Mouse (Mus musculus) spleen, adult 2 months (tissue): Measurements from ENCODE around the gene Mfsd10. TPM values are rescaled to one million over a fixed set of nuclear protein-coding genes. Genes with fewer than 3 reads are reported as not detected.

Source experiments
- DNase-seq, 2 experiments: peaks; one replicate each; pipeline versions ENCODE4 v3.0.0 to v3.0.0-alpha.2; 2012 to 2021; ENCODE audit warnings: low spot score in 2 of 2, low read depth in 1 of 2
- H3K27ac ChIP-seq: fragments of 200-500 bp; 2 replicates; pipeline ENCODE4 v1.5.1; 2012; ENCODE audit warnings: low read length, inconsistent platforms; ENCODE audit not compliant: insufficient read depth
- H3K27me3 ChIP-seq: fragments of 200-500 bp; 2 replicates; pipeline ENCODE4 v1.6.1; 2012; ENCODE audit warnings: mild to moderate bottlenecking, moderate library complexity, low read length, inconsistent platforms; ENCODE audit not compliant: control insufficient read depth, insufficient read depth
- H3K36me3 ChIP-seq: fragments of 200-500 bp; 2 replicates; pipeline ENCODE4 v1.6.1; 2012; ENCODE audit warnings: mild to moderate bottlenecking, low read length, inconsistent platforms; ENCODE audit not compliant: control insufficient read depth, insufficient read depth
- H3K4me1 ChIP-seq: fragments of 200-500 bp; 2 replicates; pipeline ENCODE4 v1.6.1; 2011; ENCODE audit warnings: inconsistent platforms; ENCODE audit not compliant: control insufficient read depth, insufficient read depth, insufficient read length
- H3K4me3 ChIP-seq: fragments of 200-500 bp; 2 replicates; pipeline ENCODE4 v1.5.1; 2011; ENCODE audit warnings: mild to moderate bottlenecking, inconsistent platforms; ENCODE audit not compliant: insufficient read depth, insufficient read length; ENCODE audit errors: extremely low read depth
- CTCF ChIP-seq: fragments of 200-500 bp; IDR thresholded peaks from 2 replicates; pipeline ENCODE4 v1.5.1; 2011; ENCODE audit warnings: mild to moderate bottlenecking, inconsistent platforms; ENCODE audit not compliant: insufficient read depth, insufficient read length, insufficient replicate concordance; ENCODE audit errors: extremely low read depth
- POLR2A ChIP-seq: fragments of 200-500 bp; IDR thresholded peaks from 2 replicates; pipeline ENCODE4 v1.6.1; 2011; ENCODE audit warnings: low read depth, low read length, inconsistent platforms
- WGBS: fragments of 180-500 bp; shearing (Covaris S2); methylation state at CpG from one replicate; pipeline ENCODE4 v1.1.7; 2018; 5-methylcytosine and 5-hydroxymethylcytosine counted together
- polyA plus RNA-seq: library from polyadenylated mRNA; depleted of rRNA; stranded (reverse); fragments of >200 nt; gene quantifications from 2 replicates; pipeline ENCODE4 v1.2.3, GENCODE M21; 2012; rRNA removed

Mfsd10 gene
- polyA plus RNA-seq, 1 experiment, result 138 TPM

- Histone ChIP-seq H3K4me3 (no peak overlapping the region), H3K27ac (no peak overlapping the region), H3K36me3 (no peaks in the 10 kb centered on the region), H3K27me3 (no peaks in the 10 kb centered on the region), H3K4me1 (no peaks in the 10 kb centered on the region; the same call in 1 of the 2 replicates)
- no peak for TF ChIP-seq POLR2A
- no peak for TF ChIP-seq CTCF
- no peak for DNase-seq
- WGBS, result 95% methylated on average over 4 of the region's 4 CpGs
Measured at GRCm38 (mm10) chr5:34590702-34591101, 46.3 kb downstream of the Mfsd10 start.

- no peaks in the 10 kb centered on the region for H3K36me3 ChIP-seq
- no peak for DNase-seq
- H3K27me3 ChIP-seq, result no peaks in the 10 kb centered on the region
- H3K4me1 ChIP-seq, result no peaks in the 10 kb centered on the region; the same call in 1 of the 2 replicates
- H3K27ac ChIP-seq, result no peak overlapping the region
- TF ChIP-seq POLR2A (no peak), CTCF (no peak)
- 87% methylated on average over 5 of the region's 5 CpGs for WGBS
- no peak overlapping the region for H3K4me3 ChIP-seq
Measured at GRCm38 (mm10) chr5:34590059-34590458, 47.0 kb downstream of the Mfsd10 start.

GRCm38 (mm10) chr5:34587881-34588280, 49.1 kb downstream of the Mfsd10 start:
- DNase-seq, result no peak
- no peak for TF ChIP-seq CTCF
- no peak for TF ChIP-seq POLR2A
- WGBS, result 93% methylated on average over 5 of the region's 5 CpGs
- Histone ChIP-seq H3K4me3 (no peak overlapping the region), H3K36me3 (0 out of 2 replicates have a peak, but pooled peaks cover 1% of the 10 kb centered on the region), H3K4me1 (peaks cover 1% of the 10 kb centered on the region), H3K27me3 (no peaks in the 10 kb centered on the region), H3K27ac (no peak overlapping the region)

GRCm38 (mm10) chr5:34585216-34585615, 51.8 kb downstream of the Mfsd10 start:
- 89% methylated on average over 5 of the region's 5 CpGs for WGBS
- Histone ChIP-seq H3K36me3 (0 out of 2 replicates have a peak, but pooled peaks cover 1% of the 10 kb centered on the region), H3K4me1 (peaks cover 1% of the 10 kb centered on the region; the same call in 1 of the 2 replicates), H3K27me3 (no peaks in the 10 kb centered on the region), H3K27ac (no peak overlapping the region), H3K4me3 (no peak overlapping the region)
- TF ChIP-seq POLR2A (no peak), CTCF (no peak)
- no peak for DNase-seq

Other genes with a start within 250 kb of the Mfsd10 start
- 23.3 and 27.4 TPM in 2 replicates for gene Tnip2, start 123.2 kb downstream of the Mfsd10 start, polyA plus RNA-seq
- gene Sh3bp2, start 111.4 kb downstream of the Mfsd10 start, polyA plus RNA-seq, result 50.7 and 51.3 TPM in 2 replicates
- 152 and 170 TPM in 2 replicates for gene Add1, start 63.5 kb downstream of the Mfsd10 start, polyA plus RNA-seq
- 10.8 and 12.6 TPM in 2 replicates for gene Nop14, start 22.9 kb upstream of the Mfsd10 start, polyA plus RNA-seq
- gene Grk4, start 23.2 kb upstream of the Mfsd10 start, polyA plus RNA-seq, result 1.5 TPM in 2 replicates
- gene Htt, start 124.5 kb upstream of the Mfsd10 start, polyA plus RNA-seq, result 11.9 TPM in 2 replicates